Mouse (Mus musculus) CD4-positive, CD25-positive, alpha-beta regulatory T cell, adult 2 months (primary cell): Measurements from ENCODE around the gene Sdk1.

ENCODE experiments used
- DNase-seq: peaks from one replicate; pipeline ENCODE4 v3.0.0-alpha.2; 2012; ENCODE audit warnings: low read depth, low spot score

Sdk1 gene

DNA sequence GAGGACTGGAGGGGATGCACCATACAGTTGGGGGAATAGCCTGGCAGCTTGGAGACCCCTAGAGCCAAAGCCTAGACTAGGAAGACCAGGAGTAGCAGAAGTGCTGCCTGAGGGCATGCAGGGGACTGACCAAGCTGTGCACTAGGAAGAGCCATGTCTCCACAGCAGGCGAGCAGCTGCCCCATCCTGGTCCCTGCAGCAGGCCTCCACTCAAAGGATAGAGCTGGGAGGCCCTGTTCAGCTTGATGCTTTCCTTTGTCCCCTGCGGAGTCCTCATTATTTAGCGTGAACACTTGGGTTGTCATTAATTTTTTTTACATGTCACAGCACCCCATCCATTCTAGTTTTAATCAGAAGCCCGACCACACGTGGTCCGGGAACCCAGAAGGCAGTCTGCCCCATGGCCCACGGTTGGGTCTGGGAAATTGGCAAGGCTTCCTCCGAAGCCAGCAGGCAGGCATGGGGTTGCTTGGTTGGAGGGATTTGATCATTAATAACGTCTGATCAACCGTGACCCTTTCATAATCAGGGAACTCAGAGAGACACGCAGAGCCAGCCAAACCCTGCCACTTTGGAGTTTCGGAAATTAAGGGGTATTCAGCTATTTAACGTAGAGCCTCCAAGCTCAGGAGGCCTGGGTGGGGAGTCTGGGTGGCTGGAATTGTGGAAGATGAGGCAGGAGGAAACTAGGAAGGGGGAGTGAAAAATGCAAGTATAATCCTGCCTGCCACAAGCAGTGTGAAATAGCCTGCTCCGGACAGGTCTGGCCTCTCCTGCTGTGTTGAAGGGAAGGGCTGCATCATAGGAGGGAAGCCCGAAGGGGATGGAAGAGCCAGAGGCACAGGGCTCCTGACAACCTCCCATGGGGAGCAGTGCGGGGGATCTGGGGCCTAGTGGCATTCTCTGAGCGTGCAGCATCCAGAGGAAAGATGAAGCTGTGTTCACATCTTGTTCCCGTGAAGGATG lies 872.2 kb downstream of the Sdk1 start:
- no peak for DNase-seq

- DNase-seq: no peak
These were observed 886.5 kb downstream of the Sdk1 start for GRCm38 (mm10) chr5:142127779-142128178.

DNA sequence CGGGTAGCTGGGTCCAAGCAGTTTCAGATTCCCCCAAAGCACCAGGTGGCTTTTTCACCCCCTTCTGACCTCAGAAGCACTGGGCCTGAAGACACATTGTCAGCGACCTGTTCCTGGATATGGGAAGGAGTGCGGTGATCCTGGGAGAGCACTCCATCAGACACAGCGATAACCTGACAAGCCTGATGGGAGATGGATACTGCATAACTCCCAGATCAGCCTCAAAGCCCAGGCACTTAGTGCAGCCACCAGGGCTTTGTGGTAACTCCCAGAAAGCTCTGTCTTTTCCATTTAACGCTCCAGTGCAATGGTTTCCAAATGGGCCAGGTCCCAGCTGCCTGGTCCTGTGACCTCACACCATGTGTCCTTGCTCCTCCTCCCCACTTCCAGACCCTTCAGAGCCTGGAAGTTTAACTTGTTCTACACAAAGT lies 886.9 kb downstream of the Sdk1 start:
- no peak for DNase-seq

- no peak for DNase-seq
These were observed 888.7 kb downstream of the Sdk1 start for GRCm38 (mm10) chr5:142130004-142130403.

DNA sequence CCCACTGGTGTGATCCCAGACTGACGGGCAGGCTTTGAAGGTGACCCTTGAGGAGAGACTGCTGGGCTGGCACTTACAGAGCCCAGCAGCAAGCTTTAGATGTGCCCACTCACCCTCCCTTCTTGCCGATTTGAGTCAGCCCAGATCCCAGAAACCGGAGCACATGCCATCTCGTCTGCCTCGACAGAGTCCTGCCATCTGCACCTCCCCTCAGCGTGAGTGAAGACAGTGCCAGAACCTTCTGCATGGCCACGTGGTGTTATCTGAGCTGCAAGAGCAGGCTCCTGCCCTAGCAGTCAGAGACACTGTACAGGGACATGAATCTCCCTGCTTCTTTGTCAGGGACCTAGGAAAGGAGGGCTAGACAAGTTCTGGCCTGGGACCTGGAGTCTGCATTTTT lies 898.7 kb downstream of the Sdk1 start:
- DNase-seq: no peak

DNA sequence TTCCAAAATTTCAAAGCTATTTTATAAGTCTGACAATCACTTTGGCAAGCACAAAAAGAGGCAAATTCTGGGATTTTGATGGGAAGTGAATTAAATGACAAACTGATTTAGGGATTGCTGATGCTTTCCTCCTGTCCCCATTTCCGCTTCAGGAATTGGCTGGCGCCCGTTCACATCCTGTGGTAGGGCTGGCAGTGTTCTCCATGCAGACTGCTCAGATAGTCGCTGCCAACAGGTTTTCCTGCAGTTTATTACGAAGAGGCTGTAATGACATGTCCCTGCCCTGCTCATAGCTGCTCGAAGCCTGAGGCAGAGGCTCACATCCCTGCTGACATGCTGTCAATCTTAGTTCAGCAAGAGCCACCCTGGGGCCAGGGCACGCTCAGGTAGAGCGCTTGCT lies 908.3 kb downstream of the Sdk1 start:
- DNase-seq: no peak

GRCm38 (mm10) chr5:142150756-142151155 lies 909.5 kb downstream of the Sdk1 start:
- no peak for DNase-seq

DNA sequence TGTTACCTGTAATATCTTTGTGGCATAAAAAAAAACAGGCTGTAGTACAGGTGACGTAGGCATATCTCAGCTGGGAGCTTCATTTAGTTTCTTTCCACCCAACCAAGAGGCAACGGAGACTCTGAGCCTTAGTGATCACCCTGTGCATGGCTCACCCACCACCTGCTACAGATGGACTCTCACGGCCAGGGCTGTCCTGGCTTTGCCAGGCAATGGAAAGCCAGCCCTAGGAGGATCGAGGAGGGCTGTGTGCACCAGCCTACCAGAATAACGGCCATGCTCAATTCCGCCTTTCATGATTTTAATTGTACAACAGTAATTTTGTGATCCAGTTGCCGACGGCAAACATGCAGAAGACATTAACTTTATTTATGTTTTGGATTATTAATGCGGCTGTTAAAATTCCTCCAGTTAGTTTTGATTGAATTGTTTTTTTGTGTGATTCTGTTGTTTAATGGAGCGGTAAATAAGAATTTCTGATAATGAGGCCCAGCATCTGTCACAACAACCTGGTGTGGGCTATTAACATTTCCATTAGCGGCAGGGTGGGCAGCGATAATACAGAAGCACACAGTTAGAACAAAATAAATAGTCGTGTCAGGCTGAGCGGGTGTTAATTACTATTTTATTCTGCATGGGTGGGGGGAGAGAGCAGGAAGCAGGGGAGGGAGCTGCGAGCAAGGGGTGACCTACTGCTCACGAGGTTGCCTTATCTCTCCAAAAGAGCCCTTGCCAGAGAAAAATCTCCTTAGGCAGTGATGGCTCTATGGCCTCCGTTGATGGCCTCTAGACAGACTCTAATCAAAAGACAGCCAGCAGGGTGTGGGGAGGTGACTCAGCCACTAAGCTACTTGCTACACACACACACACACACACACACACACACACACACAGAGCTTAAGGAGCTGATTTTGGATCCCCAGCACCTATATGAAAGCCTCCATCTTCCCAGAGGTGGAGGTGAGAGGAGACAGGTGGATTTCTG lies 915.9 kb downstream of the Sdk1 start:
- no peak for DNase-seq

- DNase-seq: no peak
These were observed 922.2 kb downstream of the Sdk1 start for GRCm38 (mm10) chr5:142163483-142163882.

- no peak for DNase-seq
These were observed 932.3 kb downstream of the Sdk1 start for GRCm38 (mm10) chr5:142173636-142174035.

DNA sequence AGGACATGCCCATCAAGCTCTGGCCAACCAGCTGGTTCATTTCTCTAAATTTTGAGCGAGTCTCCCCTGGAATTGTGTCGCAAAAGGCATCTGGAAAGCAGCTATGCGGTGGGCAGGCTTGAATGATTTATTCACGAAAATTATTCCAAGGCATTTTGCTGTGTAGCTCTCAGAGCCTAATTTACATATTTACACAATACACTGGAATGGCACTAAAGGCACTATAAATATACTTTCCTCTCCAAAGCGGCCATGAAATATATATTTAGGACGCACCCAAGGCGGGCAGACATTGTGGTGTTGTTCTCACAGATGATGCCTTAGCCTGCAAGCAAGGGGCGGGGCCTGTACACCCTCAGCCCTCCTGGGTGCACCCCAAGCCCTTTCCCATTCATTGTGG lies 936.9 kb downstream of the Sdk1 start:
- DNase-seq: no peak

- no peak for DNase-seq
These were observed 938.0 kb downstream of the Sdk1 start for GRCm38 (mm10) chr5:142179304-142179703.

- DNase-seq: no peak
These were observed 940.6 kb downstream of the Sdk1 start for GRCm38 (mm10) chr5:142181862-142182261.

DNA sequence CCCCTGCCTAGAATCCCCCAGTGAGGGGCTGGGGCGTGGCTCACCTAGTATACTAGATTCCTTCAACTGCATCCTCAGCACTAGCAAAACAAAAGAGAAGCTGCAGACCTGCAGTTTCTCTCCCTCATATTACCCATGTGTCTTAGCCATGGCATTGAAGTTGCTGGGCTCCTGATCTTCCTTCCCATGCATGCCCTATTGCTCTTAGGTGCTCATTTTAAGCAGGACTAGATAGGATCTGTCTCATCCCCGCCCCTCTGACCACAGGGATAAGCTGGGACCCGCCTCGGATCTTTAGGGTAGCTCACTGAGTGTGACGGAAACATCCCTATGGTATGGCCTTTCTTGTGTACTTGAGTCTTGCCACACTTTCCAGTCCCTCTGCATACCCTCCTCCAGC lies 947.5 kb downstream of the Sdk1 start:
- no peak for DNase-seq

DNA sequence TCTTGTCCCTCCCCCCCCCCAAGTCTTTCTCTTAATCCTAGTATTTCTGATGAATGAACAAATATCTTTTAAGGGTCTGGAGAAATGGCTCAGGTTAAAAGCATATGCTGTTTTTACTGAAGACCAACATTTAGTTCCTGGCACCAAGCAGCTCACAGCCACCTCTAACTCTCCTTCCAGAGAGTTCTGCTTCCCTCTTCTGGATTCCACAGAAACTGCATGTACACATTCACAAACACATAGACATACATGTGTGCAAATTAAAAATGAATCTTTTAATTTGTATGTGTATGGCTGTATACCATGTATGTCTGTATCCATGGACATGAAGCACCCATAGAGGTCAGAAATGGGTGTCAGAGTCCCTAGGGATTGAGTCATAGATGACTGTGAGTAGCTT lies 968.6 kb downstream of the Sdk1 start:
- no peak for DNase-seq

- no peak for DNase-seq
These were observed 971.0 kb downstream of the Sdk1 start for GRCm38 (mm10) chr5:142212252-142212651.

DNA sequence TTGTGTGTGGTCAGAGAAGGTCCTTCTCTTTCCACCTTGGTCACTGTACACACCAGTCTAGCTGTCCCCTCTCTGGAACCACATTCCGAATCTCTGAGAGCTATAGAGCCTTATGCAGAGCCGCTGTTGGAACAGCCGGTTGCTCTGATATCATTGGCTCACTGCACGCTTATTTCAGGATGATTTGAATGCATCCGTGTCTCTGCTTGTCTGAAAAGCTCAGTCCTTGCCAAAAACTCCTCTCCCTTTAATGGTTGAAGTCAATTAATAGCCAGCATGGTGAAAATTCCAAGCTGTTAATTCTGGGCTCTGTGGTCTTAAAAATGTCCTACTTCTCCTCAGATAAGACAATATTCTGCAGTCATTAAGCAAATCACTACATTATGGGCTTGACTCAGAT lies 974.7 kb downstream of the Sdk1 start:
- no peak for DNase-seq

DNA sequence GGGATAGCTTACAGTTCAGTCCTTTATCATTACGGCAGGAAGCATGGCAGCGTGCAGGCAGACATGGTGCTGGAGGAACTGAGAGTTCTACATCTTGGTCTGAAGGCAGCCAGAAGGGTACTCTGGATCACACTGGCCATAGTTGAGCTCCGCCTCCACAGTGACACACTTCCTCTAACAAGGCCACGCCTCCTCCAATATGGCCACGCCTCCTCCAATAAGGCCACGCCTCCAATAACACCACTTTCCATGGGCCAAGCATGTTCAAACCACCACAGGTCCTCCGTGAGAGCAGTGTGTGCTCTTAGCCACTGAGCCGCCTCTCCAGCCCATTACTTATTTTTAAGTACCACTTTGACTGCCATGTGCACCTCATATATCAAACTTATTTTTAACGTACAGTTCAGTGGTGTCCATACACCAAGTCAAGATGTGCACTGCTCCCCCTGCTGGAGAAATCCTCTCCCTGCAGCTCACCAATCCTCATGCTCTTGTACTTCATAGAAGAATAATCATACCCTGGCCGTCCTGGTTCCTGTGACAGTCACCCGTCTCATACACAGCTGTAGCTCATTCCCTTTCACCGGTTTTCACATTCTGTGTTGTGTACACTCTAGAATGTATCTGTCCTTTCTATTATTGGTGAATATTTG lies 979.7 kb downstream of the Sdk1 start:
- peak; percentile 39 for DNase-seq

GRCm38 (mm10) chr5:142228957-142229810 lies 987.9 kb downstream of the Sdk1 start:
- no peak for DNase-seq

GRCm38 (mm10) chr5:142229811-142230205 lies 988.5 kb downstream of the Sdk1 start:
- DNase-seq: no peak

- DNase-seq: peak; percentile 3
These were observed 999.0 kb downstream of the Sdk1 start for GRCm38 (mm10) chr5:142240288-142240687.
